Mouse (Mus musculus) E14TG2a.4 (cell line): ENCODE measurements around the gene Mst1.

ENCODE experiments used
- H3K27me3 ChIP-seq: 2 replicates; pipeline ENCODE4 v1.6.1; 2014; ENCODE audit warnings: low read length, control low read depth; ENCODE audit not compliant: insufficient read depth
- H3K36me3 ChIP-seq: 2 replicates; pipeline ENCODE4 v1.6.1; 2014; ENCODE audit warnings: low read length, control low read depth; ENCODE audit not compliant: insufficient read depth
- H3K4me1 ChIP-seq: replicated peaks from 2 replicates; pipeline ENCODE4 v1.6.1; 2014; ENCODE audit warnings: low read depth, low read length, control low read depth
- H3K4me3 ChIP-seq: replicated peaks from 2 replicates; pipeline ENCODE4 v1.5.1; 2014; ENCODE audit warnings: mild to moderate bottlenecking, low read length
- H3K9me3 ChIP-seq: 2 replicates; pipeline ENCODE4 v1.6.1; 2014; ENCODE audit warnings: low read length, control low read depth
- CTCF ChIP-seq: conservative IDR thresholded peaks from 2 replicates; pipeline ENCODE4 v1.5.1; 2014; ENCODE audit warnings: low read length
- NANOG ChIP-seq: IDR thresholded peaks from 2 replicates; pipeline ENCODE4 v1.6.1; 2014; ENCODE audit warnings: borderline replicate concordance, low read length, mixed read lengths
- POU5F1 ChIP-seq: IDR thresholded peaks from 2 replicates; pipeline ENCODE4 v1.6.1; 2014; ENCODE audit warnings: low read length, borderline replicate concordance

Gene Mst1

GRCm38 (mm10) chr9:108067199-108067598 is 13.0 kb upstream of the Mst1 start:
- Histone ChIP-seq H3K27me3 (no peaks in the 10 kb centered on the region), H3K9me3 (no peaks in the 10 kb centered on the region), H3K4me1 (peaks cover 37% of the 10 kb centered on the region), H3K36me3 (peaks cover 51% of the 10 kb centered on the region), H3K4me3 (no peak overlapping the region)
- TF ChIP-seq NANOG (no peak), CTCF (peak; percentile 21)

DNA sequence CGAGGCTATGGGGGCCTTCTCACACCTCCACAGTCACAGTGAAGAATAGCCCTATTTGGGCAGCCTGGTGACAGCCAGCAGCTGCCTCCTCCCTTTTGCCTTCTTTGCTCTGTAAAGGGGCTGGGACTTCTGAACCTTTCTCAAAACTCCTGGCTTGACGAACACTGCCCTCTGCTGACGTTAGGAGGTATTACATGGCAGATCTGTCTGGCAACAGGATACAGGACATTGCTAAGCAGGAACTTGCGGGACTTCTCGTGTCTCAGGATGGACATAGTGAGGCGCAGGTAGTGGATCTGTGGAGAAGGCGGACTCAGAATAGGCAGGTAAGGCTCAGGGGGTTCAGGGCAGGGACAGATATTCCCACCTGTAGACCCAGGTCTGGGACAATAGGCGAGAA is 12.3 kb upstream of the Mst1 start:
- H3K9me3 ChIP-seq: no peaks in the 10 kb centered on the region
- no peak overlapping the region for H3K4me3 ChIP-seq
- H3K27me3 ChIP-seq: no peaks in the 10 kb centered on the region
- TF ChIP-seq POU5F1 (no peak), CTCF (peak; percentile 99)
- peaks cover 44% of the 10 kb centered on the region for H3K36me3 ChIP-seq
- peaks cover 39% of the 10 kb centered on the region for H3K4me1 ChIP-seq

DNA sequence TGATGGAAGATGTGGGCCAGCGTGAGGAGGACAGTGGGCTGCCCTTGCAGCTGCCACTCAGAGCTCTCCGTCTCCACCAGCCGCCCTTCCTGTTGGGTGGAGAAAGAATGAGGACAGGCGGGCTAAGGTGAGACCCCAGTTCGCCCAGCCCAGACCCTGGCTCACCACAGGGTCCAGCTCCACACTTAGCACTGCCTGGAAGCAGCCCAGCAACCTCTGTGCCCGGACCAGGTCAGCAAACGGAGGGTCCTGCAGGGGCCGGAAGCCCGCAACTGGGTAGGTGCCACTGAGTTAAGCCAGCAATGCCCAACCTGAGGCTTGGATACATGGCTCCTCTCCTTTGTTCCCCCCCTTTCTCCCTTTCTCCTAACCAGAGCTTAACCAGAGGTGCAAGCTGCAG is 11.2 kb upstream of the Mst1 start:
- H3K27me3 ChIP-seq: no peaks in the 10 kb centered on the region
- no peak for TF ChIP-seq POU5F1
- no peak for TF ChIP-seq NANOG
- no peak for TF ChIP-seq CTCF
- H3K4me1 ChIP-seq: peaks cover 28% of the 10 kb centered on the region
- H3K9me3 ChIP-seq: no peaks in the 10 kb centered on the region
- H3K4me3 ChIP-seq: no peak overlapping the region
- peaks cover 33% of the 10 kb centered on the region for H3K36me3 ChIP-seq

DNA sequence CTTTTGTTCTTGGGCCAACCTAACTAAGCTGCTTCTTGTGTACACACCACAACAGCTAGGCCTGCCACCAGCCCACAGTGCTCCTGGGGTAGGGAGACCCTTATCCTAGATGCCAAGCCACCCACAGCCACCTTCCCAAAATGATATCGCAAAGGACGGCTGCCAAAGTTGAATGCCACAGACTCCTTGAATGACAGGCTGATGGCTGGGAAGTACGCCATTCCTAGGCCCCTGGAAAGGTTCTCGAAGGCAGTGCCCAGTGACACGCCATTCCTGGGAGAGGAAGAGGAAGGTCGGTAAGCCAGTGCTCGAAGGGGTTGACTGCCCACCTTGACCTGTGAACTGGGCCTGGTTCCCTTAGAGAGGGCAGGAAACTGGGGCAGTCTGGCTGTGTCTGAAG is 10.7 kb upstream of the Mst1 start:
- Histone ChIP-seq H3K4me3 (no peak overlapping the region), H3K4me1 (peaks cover 26% of the 10 kb centered on the region), H3K27me3 (no peaks in the 10 kb centered on the region), H3K36me3 (peaks cover 27% of the 10 kb centered on the region), H3K9me3 (no peaks in the 10 kb centered on the region)
- TF ChIP-seq NANOG (no peak), CTCF (no peak), POU5F1 (no peak)

- Histone ChIP-seq H3K9me3 (no peaks in the 10 kb centered on the region), H3K4me3 (no peak overlapping the region), H3K4me1 (peaks cover 22% of the 10 kb centered on the region), H3K36me3 (peaks cover 24% of the 10 kb centered on the region), H3K27me3 (no peaks in the 10 kb centered on the region)
- no peak for TF ChIP-seq POU5F1
- TF ChIP-seq NANOG: no peak
Observed at GRCm38 (mm10) chr9:108071801-108072200, 8.4 kb upstream of the Mst1 start.

GRCm38 (mm10) chr9:108072481-108072924 is 7.7 kb upstream of the Mst1 start:
- peaks cover 28% of the 10 kb centered on the region for H3K36me3 ChIP-seq
- H3K4me3 ChIP-seq: no peak overlapping the region
- H3K4me1 ChIP-seq: peaks cover 25% of the 10 kb centered on the region
- TF ChIP-seq CTCF: no peak
- H3K9me3 ChIP-seq: no peaks in the 10 kb centered on the region
- H3K27me3 ChIP-seq: no peaks in the 10 kb centered on the region

- peaks cover 26% of the 10 kb centered on the region for H3K4me1 ChIP-seq
- TF ChIP-seq POU5F1: no peak
- no peak for TF ChIP-seq NANOG
- TF ChIP-seq CTCF: no peak
- H3K27me3 ChIP-seq: no peaks in the 10 kb centered on the region
- H3K4me3 ChIP-seq: no peak overlapping the region
- H3K9me3 ChIP-seq: no peaks in the 10 kb centered on the region
- peaks cover 28% of the 10 kb centered on the region for H3K36me3 ChIP-seq
Observed at GRCm38 (mm10) chr9:108073141-108073930, 6.9 kb upstream of the Mst1 start.

DNA sequence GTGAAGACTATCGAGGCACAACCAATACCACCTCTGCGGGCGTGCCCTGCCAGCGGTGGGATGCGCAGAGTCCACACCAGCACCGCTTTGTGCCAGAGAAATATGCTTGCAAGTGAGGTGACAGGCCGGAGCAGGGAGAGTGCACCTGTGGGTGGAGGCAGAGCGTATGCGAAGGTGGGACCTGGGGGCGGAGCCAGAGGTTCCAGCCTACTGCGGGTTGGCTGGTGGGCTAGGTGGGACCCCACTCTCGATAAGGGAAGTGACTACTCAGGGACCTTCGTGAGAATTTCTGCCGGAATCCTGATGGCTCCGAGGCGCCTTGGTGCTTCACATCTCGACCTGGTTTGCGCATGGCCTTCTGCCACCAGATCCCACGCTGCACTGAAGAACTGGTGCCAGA is 2.3 kb downstream of the Mst1 start:
- no peak for TF ChIP-seq POU5F1
- no peak for TF ChIP-seq CTCF
- TF ChIP-seq NANOG: no peak
- Histone ChIP-seq H3K27me3 (peaks cover 36% of the 10 kb centered on the region), H3K9me3 (no peaks in the 10 kb centered on the region), H3K4me3 (peak overlapping the region; percentile 77), H3K4me1 (peaks cover 48% of the 10 kb centered on the region), H3K36me3 (peaks cover 43% of the 10 kb centered on the region)

DNA sequence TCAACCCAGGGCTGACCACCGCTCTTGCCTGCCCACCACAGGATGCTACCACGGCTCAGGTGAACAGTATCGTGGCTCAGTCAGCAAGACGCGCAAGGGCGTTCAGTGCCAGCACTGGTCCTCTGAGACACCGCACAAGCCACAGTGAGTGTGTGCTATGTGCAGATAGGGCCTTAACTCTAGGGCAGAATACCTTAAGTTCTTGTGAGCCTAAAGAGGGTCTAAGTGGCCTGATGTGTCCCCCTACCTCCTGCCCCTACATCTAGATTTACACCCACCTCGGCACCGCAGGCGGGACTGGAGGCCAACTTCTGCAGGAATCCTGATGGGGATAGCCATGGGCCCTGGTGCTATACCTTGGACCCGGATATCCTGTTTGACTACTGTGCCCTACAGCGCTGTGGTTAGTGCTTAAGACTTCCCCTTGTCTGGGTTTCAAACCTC is 2.8 kb downstream of the Mst1 start, which contains the start of gene Rnf123:
Gene Rnf123, minus strand, starts transcription at position 359 of the 444 bp plus-strand sequence.
- Histone ChIP-seq H3K36me3 (peaks cover 47% of the 10 kb centered on the region), H3K9me3 (no peaks in the 10 kb centered on the region), H3K4me3 (peak within 1 kb of the TSS; percentile 77), H3K27me3 (peaks cover 36% of the 10 kb centered on the region), H3K4me1 (peaks cover 45% of the 10 kb centered on the region)
- TF ChIP-seq CTCF: no peak
- TF ChIP-seq POU5F1: no peak
- no peak for TF ChIP-seq NANOG

DNA sequence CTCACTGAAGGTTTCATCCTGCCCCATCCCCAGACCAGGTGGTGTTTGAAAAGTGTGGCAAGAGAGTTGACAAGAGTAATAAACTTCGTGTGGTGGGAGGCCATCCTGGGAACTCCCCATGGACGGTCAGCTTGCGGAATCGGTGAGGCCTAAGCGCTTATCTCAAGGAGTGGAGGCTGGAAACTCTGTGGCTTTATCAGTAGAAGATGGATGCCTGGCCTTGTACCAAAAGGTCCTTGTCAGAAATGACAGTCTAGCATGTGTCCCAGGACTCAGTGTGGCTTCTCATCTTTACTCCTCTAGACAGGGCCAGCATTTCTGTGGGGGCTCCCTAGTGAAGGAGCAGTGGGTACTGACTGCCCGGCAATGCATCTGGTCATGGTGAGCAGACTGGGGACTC is 3.3 kb downstream of the Mst1 start:
- peaks cover 36% of the 10 kb centered on the region for H3K27me3 ChIP-seq
- H3K9me3 ChIP-seq: no peaks in the 10 kb centered on the region
- H3K36me3 ChIP-seq: peaks cover 53% of the 10 kb centered on the region
- H3K4me1 ChIP-seq: peaks cover 39% of the 10 kb centered on the region
- no peak overlapping the region for H3K4me3 ChIP-seq
- TF ChIP-seq CTCF (no peak), POU5F1 (no peak), NANOG (no peak)
